Mouse (Mus musculus) ES-E14 (cell line): ENCODE results near the gene Isx. TPM values are rescaled to one million over a fixed set of nuclear protein-coding genes. Genes with fewer than 3 reads are reported as not detected.

ENCODE experiments used
- DNase-seq: peaks from one replicate; pipeline ENCODE4 v3.0.0-alpha.2; 2013; ENCODE audit warnings: low read depth, low spot score
- H3K27ac ChIP-seq: 2 replicates; pipeline ENCODE4 v1.5.1; 2012; ENCODE audit warnings: low read depth, mild to moderate bottlenecking, low read length, moderate library complexity, mixed read lengths; ENCODE audit not compliant: poor library complexity, insufficient read depth, severe bottlenecking
- H3K36me3 ChIP-seq: 2 replicates; pipeline ENCODE4 v1.6.1; 2012; ENCODE audit warnings: mild to moderate bottlenecking, low read length, moderate library complexity, mixed read lengths; ENCODE audit not compliant: control insufficient read depth, poor library complexity, insufficient read depth, severe bottlenecking
- H3K4me1 ChIP-seq, 2 experiments: fragments of 150-350 bp in 1 of 2; sonication (generic) in 1 of 2; 2 replicates each; pipeline ENCODE4 v1.6.1; 2012; ENCODE audit warnings: low read length in 2 of 2, mild to moderate bottlenecking in 1 of 2, mixed read lengths in 1 of 2; ENCODE audit not compliant: control insufficient read depth in 2 of 2, insufficient read depth in 2 of 2, poor library complexity in 1 of 2
- H3K4me3 ChIP-seq, 2 experiments: fragments of 150-350 bp in 1 of 2; sonication (generic) in 1 of 2; 2 replicates each; pipeline ENCODE4 v1.5.1; 2012; ENCODE audit warnings: low read length in 2 of 2, low read depth in 1 of 2, mild to moderate bottlenecking in 1 of 2, mixed read lengths in 1 of 2; ENCODE audit not compliant: insufficient read depth in 1 of 2, poor library complexity in 1 of 2, severe bottlenecking in 1 of 2
- H3K9ac ChIP-seq: 2 replicates; pipeline ENCODE4 v1.6.1; 2012; ENCODE audit warnings: low read depth, mild to moderate bottlenecking, low read length, mixed read lengths; ENCODE audit not compliant: poor library complexity, insufficient read depth, severe bottlenecking
- H3K9me3 ChIP-seq: fragments of 150-350 bp; sonication (generic); 2 replicates; pipeline ENCODE4 v1.6.1; 2012; ENCODE audit warnings: low read depth, mild to moderate bottlenecking, low read length; ENCODE audit not compliant: control insufficient read depth, insufficient read depth
- CHD2 ChIP-seq: IDR thresholded peaks from 2 replicates; pipeline ENCODE4 v1.6.1; 2014; ENCODE audit warnings: mild to moderate bottlenecking, low read depth, low read length, inconsistent platforms
- HCFC1 ChIP-seq: IDR thresholded peaks from 2 replicates; pipeline ENCODE4 v1.6.1; 2012; ENCODE audit warnings: low read length, inconsistent platforms, borderline replicate concordance; ENCODE audit not compliant: insufficient read depth
- MAFK ChIP-seq: IDR thresholded peaks from 2 replicates; pipeline ENCODE4 v1.6.1; 2014; ENCODE audit warnings: mild to moderate bottlenecking, low read depth, low read length, inconsistent platforms; ENCODE audit not compliant: insufficient read depth
- ZC3H11A ChIP-seq: IDR thresholded peaks from 2 replicates; pipeline ENCODE4 v1.6.1; 2012; ENCODE audit warnings: low read depth, mild to moderate bottlenecking, inconsistent platforms, low read length, borderline replicate concordance
- ZNF384 ChIP-seq: IDR thresholded peaks from 2 replicates; pipeline ENCODE4 v1.6.1; 2012; ENCODE audit warnings: low read depth, low read length, inconsistent platforms
- in situ Hi-C, 2 experiments: fragments of 600-800 bp; cut with MboI; formaldehyde crosslinking; loops; one replicate each; pipeline ENCODE4 v1.15.1; 2025; ENCODE audit warnings: low sequenced_read_pairs in 2 of 2, inconsistent platforms in 1 of 2; ENCODE audit not compliant: unreplicated experiment in 2 of 2
- total RNA-seq: library from RNA; depleted of rRNA; stranded (reverse); fragments of 300-350 nt; gene quantifications from 2 replicates; pipeline ENCODE4 v1.2.3, GENCODE M21; 2012

Isx gene
- total RNA-seq, 1 experiment = 0.13 TPM

DNA sequence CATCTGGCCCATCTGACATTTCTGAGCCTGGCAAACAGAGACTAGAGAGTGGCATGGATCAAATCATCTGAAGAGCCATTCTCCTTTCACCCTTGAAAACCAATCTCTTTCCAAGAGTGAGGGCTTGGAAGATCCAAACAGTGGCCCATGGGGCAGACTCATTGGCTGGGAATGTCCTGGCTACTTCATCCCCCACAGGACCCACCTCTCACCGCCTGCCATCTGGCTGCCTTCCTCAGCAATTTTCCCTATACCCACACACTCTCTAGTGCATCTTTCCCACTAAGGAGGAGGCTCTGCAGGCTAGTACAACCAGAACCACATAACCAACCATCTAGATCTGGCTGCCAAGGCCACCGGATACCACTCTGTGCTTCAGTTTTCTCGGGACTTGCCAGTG lies 17.6 kb upstream of the Isx start:
- H3K4me1 ChIP-seq = no peaks in the 10 kb centered on the region
- no peak overlapping the region for H3K27ac ChIP-seq
- in situ Hi-C loops = no loop called here
- H3K4me3 ChIP-seq = no peak overlapping the region
- H3K9ac ChIP-seq = no peak overlapping the region
- no peaks in the 10 kb centered on the region for H3K36me3 ChIP-seq
- DNase-seq = no peak
- no peak for TF ChIP-seq HCFC1
- TF ChIP-seq ZNF384 = no peak
- TF ChIP-seq ZC3H11A = no peak
- TF ChIP-seq CHD2 = no peak
- no peak for TF ChIP-seq MAFK
- H3K9me3 ChIP-seq = no peaks in the 10 kb centered on the region

- Histone ChIP-seq H3K9ac (no peak overlapping the region), H3K4me3 (no peak overlapping the region), H3K4me1 (no peaks in the 10 kb centered on the region), H3K9me3 (no peaks in the 10 kb centered on the region), H3K27ac (no peak overlapping the region), H3K36me3 (no peaks in the 10 kb centered on the region)
- TF ChIP-seq CHD2 (no peak), ZNF384 (no peak), MAFK (no peak), ZC3H11A (no peak), HCFC1 (no peak)
- in situ Hi-C loops = no loop called here
- DNase-seq = no peak
These were observed 13.7 kb upstream of the Isx start for GRCm38 (mm10) chr8:74859241-74859640.

DNA sequence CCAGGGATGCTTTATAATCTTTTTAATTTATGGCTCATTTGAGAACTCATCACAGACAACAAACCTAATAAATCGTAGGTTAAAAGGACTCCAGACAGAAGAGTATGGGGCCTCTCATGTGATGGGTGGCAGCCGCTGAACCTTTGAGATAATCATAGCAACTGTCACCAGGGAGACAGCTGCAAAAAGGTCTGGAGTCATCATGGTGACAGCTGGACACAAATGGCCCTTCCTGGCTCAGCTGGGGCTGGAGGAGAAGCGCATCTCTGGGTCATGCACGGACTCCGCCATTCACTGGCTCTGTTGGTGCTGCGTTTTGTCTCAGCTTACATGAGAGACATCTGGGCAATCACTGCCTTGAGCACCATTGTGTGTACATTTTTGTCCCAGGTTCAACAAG lies 12.5 kb upstream of the Isx start:
- Histone ChIP-seq H3K36me3 (no peaks in the 10 kb centered on the region), H3K9ac (no peak overlapping the region), H3K27ac (no peak overlapping the region), H3K9me3 (no peaks in the 10 kb centered on the region), H3K4me3 (no peak overlapping the region), H3K4me1 (no peaks in the 10 kb centered on the region)
- TF ChIP-seq CHD2 (no peak), HCFC1 (no peak), ZC3H11A (no peak), ZNF384 (no peak), MAFK (no peak)
- DNase-seq = no peak
- in situ Hi-C loops = no loop called here

DNA sequence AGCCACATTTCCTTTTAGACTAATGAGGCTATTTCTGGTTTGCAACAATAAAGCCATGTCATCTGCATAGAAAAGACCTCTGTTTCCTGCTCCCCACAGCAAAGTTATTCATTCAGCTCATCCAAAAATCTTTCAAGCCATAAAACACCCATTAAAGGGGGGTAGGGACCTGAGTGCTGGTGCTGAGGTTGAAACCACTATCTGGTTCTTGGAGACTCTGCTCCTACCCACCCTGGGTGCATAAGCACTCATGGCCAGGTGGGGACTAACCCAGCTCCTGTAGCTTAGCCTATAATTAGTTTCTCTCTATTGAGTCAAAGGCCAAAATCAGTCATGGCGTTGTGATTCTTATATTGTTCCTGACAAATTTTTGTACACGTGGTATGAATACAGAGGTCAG lies 10.4 kb upstream of the Isx start:
- Histone ChIP-seq H3K4me1 (no peaks in the 10 kb centered on the region), H3K4me3 (no peak overlapping the region), H3K9me3 (no peaks in the 10 kb centered on the region), H3K9ac (no peak overlapping the region), H3K27ac (no peak overlapping the region), H3K36me3 (no peaks in the 10 kb centered on the region)
- in situ Hi-C loops = no loop called here
- TF ChIP-seq ZC3H11A = no peak
- no peak for TF ChIP-seq ZNF384
- TF ChIP-seq MAFK = no peak
- no peak for TF ChIP-seq HCFC1
- no peak for TF ChIP-seq CHD2
- DNase-seq = no peak

- in situ Hi-C loops = no loop called here
These were observed 2.5 kb upstream of the Isx start for GRCm38 (mm10) chr8:74870346-74870949.

More at GRCm38 (mm10) chr8:74870346-74870949, 2.5 kb upstream of the Isx start:
- Histone ChIP-seq H3K9me3 (no peaks in the 10 kb centered on the region), H3K9ac (no peak overlapping the region), H3K4me3 (no peak overlapping the region), H3K4me1 (0 out of 4 replicates have a peak, but pooled peaks cover 0 to 2% of the 10 kb centered on the region in 2 experiments), H3K36me3 (no peaks in the 10 kb centered on the region), H3K27ac (no peak overlapping the region)
- no peak for DNase-seq
- TF ChIP-seq HCFC1 (no peak), ZNF384 (no peak), ZC3H11A (no peak), MAFK (no peak)
